ENCODE assay signal across 8 mouse cellular contexts in genomic region chr6:92743605-92744004, GRCm38 (mm10). TPM values are rescaled to one million over a fixed set of nuclear protein-coding genes. Genes with fewer than 3 reads are reported as not detected.
DNase-seq lines count a peak whose midpoint lies in the region; ATAC-seq lines count a peak whose summit lies in the region.

No protein-coding gene starts in this region.

- WGBS in hindbrain, embryonic 16.5 days, result 13% methylated on average over 11 of the region's 11 CpGs

- DNase-seq in adrenal gland, adult 18-20 months (ENCODE audit: low spot score in 2 of 2), result peak; percentile 21 to 58
- DNase-seq in cerebellum, adult 9-11 months, result peak; percentile 12
- peak; percentile 65 to 92 for DNase-seq in layer of hippocampus, postnatal 25 days (ENCODE audit: extremely low spot score in 1 of 2, low spot score in 1 of 2)
- peak; percentile 84 for DNase-seq in lung, postnatal 36 days
- peak; percentile 84 for DNase-seq in right cerebral cortex, postnatal 4 days

- H3K36me3 ChIP-seq in hindbrain, embryonic 16.5 days (ENCODE audit: control insufficient read depth, insufficient read depth, low read length), result no peaks in the 10 kb centered on the region

- peak overlapping the region; percentile 11; the same call in 1 of the 2 replicates for H3K4me3 ChIP-seq in hindbrain, embryonic 16.5 days (ENCODE audit: low read length)

- H3K9ac ChIP-seq in hindbrain, embryonic 16.5 days (ENCODE audit: low read depth, low read length), result peak overlapping the region; percentile 48

- peak overlapping the region; percentile 55 for H3K4me2 ChIP-seq in hindbrain, embryonic 16.5 days (ENCODE audit: low read length)

- H3K4me1 ChIP-seq in hindbrain, embryonic 16.5 days (ENCODE audit: control insufficient read depth, insufficient read depth, low read depth, low read length), result no peaks in the 10 kb centered on the region; the same call in 1 of the 2 replicates

- no peak overlapping the region; the same call in 1 of the 2 replicates for H3K27ac ChIP-seq in hindbrain, embryonic 16.5 days (ENCODE audit: low read depth, low read length)

- H3K9me3 ChIP-seq in hindbrain, embryonic 16.5 days (ENCODE audit: control insufficient read depth, low read length), result no peaks in the 10 kb centered on the region

- ATAC-seq in frontal cortex, adult (ENCODE audit: low TSS enrichment), result peak; percentile 89
- peak; percentile 83 for ATAC-seq in hindbrain, embryonic 16.5 days
- ATAC-seq in megakaryocyte, adult 5-6 weeks (ENCODE audit: poor library complexity, severe bottlenecking), result no peak

- no peaks in the 10 kb centered on the region; the same call in 1 of the 2 replicates for H3K27me3 ChIP-seq in hindbrain, embryonic 16.5 days (replicated peaks; ENCODE audit: control insufficient read depth, insufficient read depth, low read length)

RNA-seq across cellular contexts. Expression of gene Prickle2, which starts 37.6 kb away (rescaled TPM):
- total RNA-seq in adrenal gland, adult 18-20 months (2021), result 1 to 10 TPM; 4.9 to 7.1 TPM
- 13.6 and 16.3 TPM in 2 replicates for polyA plus RNA-seq in hindbrain, embryonic 16.5 days (2015; fragmentation: Nextera tagmentation; extraction: Ambion mirVana)
- 100 to 1,000 TPM; 200 to 203 TPM for total RNA-seq in layer of hippocampus, postnatal 25 days (2021)
- 0.02 TPM in 1 of 2 replicates, not detected in the other for total RNA-seq in megakaryocyte, adult 5-6 weeks (2015)
- not detected in 2 replicates for total RNA-seq in megakaryocyte, adult 5-6 weeks (2017)

Comparison
In these comparisons a context has a peak if more than half of its experiments do, and no peak if none do; other contexts are left out.
1. DNase-seq: peak in every context shown above with its lines; median percentile 84 in lung, postnatal 36 days; 84 in right cerebral cortex, postnatal 4 days; 78 in layer of hippocampus, postnatal 25 days; 40 in adrenal gland, adult 18-20 months; 12 in cerebellum, adult 9-11 months.
2. RNA of gene Prickle2, which starts 37.6 kb away (total RNA-seq): 200 to 203 TPM in layer of hippocampus, postnatal 25 days; 4.9 to 7.1 TPM in adrenal gland, adult 18-20 months and 0.02 TPM in megakaryocyte, adult 5-6 weeks; every median in the first group is over 10 times any median in the second.